Mouse (Mus musculus): ENCODE measurements at regions not wholly inside any gene's neighbourhood (a gene's known extent, or its start where the extent isn't known, plus 50 kb on each side); places are given as distances from the start of the nearest gene placed in this dataset.

- no peak for ATAC-seq (replicated peaks; ENCODE audit: poor library complexity)
These were observed 464.5 kb upstream of the Pou3f3 start for GRCm38 (mm10) chr1:42231091-42231490.

GRCm38 (mm10) chr1:42231897-42232296, 463.7 kb upstream of the Pou3f3 start:
- no peak for ATAC-seq (replicated peaks; ENCODE audit: poor library complexity)

- no peak for ATAC-seq (replicated peaks; ENCODE audit: poor library complexity)
These were observed 462.9 kb upstream of the Pou3f3 start for GRCm38 (mm10) chr1:42232716-42233115.

- no peak for ATAC-seq (replicated peaks; ENCODE audit: poor library complexity)
These were observed 462.3 kb upstream of the Pou3f3 start for GRCm38 (mm10) chr1:42233289-42233688.

- no peak for ATAC-seq (replicated peaks; ENCODE audit: poor library complexity)
These were observed 459.0 kb upstream of the Pou3f3 start for GRCm38 (mm10) chr1:42236466-42237010.

GRCm38 (mm10) chr1:42238408-42238807, 457.2 kb upstream of the Pou3f3 start:
- no peak for ATAC-seq (replicated peaks; ENCODE audit: poor library complexity)

GRCm38 (mm10) chr1:42241172-42241571, 454.4 kb upstream of the Pou3f3 start:
- ATAC-seq (replicated peaks; ENCODE audit: poor library complexity), result no peak

GRCm38 (mm10) chr1:42241601-42242220, 453.9 kb upstream of the Pou3f3 start:
- ATAC-seq (replicated peaks; ENCODE audit: poor library complexity), result no peak

- ATAC-seq (replicated peaks; ENCODE audit: poor library complexity), result no peak
These were observed 452.7 kb upstream of the Pou3f3 start for GRCm38 (mm10) chr1:42242586-42243457.

GRCm38 (mm10) chr1:42243458-42243855, 452.1 kb upstream of the Pou3f3 start:
- ATAC-seq (replicated peaks; ENCODE audit: poor library complexity), result no peak

GRCm38 (mm10) chr1:42243878-42244277, 451.7 kb upstream of the Pou3f3 start:
- no peak for ATAC-seq (replicated peaks; ENCODE audit: poor library complexity)

- no peak for ATAC-seq (replicated peaks; ENCODE audit: poor library complexity)
These were observed 443.2 kb upstream of the Pou3f3 start for GRCm38 (mm10) chr1:42252386-42252785.

- ATAC-seq (replicated peaks; ENCODE audit: poor library complexity), result no peak
These were observed 441.8 kb upstream of the Pou3f3 start for GRCm38 (mm10) chr1:42253786-42254185.

- no peak for ATAC-seq (replicated peaks; ENCODE audit: poor library complexity)
These were observed 438.5 kb upstream of the Pou3f3 start for GRCm38 (mm10) chr1:42256911-42257595.

GRCm38 (mm10) chr1:42257801-42258593, 437.6 kb upstream of the Pou3f3 start:
- no peak for ATAC-seq (replicated peaks; ENCODE audit: poor library complexity)

GRCm38 (mm10) chr1:42258594-42258910, 437.0 kb upstream of the Pou3f3 start:
- ATAC-seq (replicated peaks; ENCODE audit: poor library complexity), result no peak

- ATAC-seq (replicated peaks; ENCODE audit: poor library complexity), result no peak
These were observed 436.2 kb upstream of the Pou3f3 start for GRCm38 (mm10) chr1:42259216-42259977.

- ATAC-seq (replicated peaks; ENCODE audit: poor library complexity), result no peak
These were observed 435.3 kb upstream of the Pou3f3 start for GRCm38 (mm10) chr1:42260033-42260925.

- no peak for ATAC-seq (replicated peaks; ENCODE audit: poor library complexity)
These were observed 434.5 kb upstream of the Pou3f3 start for GRCm38 (mm10) chr1:42261031-42261430.

Measured in megakaryocyte progenitor cell, adult 5-6 weeks (primary cell).